Mouse (Mus musculus): ENCODE measurements at regions not wholly inside any gene's neighbourhood (a gene's known extent, or its start where the extent isn't known, plus 50 kb on each side); places are given as distances from the start of the nearest gene placed in this dataset.
A peak's percentile ranks its signal among the peaks of the same experiment; 100 is the strongest.

GRCm38 (mm10) chr6:140924319-140924981 is 195.4 kb downstream of the Gm11077 start:
- DNase-seq (ENCODE audit: extremely low read depth, insufficient read length, low spot score) = peak; percentile 32

- DNase-seq (ENCODE audit: extremely low read depth, insufficient read length, low spot score) = no peak
These were observed 198.5 kb downstream of the Gm11077 start for GRCm38 (mm10) chr6:140927616-140928015.

GRCm38 (mm10) chr6:140934286-140934685 is 205.2 kb downstream of the Gm11077 start:
- DNase-seq (ENCODE audit: extremely low read depth, insufficient read length, low spot score) = no peak

- no peak for DNase-seq (ENCODE audit: extremely low read depth, insufficient read length, low spot score)
These were observed 208.9 kb downstream of the Gm11077 start for GRCm38 (mm10) chr6:140938025-140938424.

GRCm38 (mm10) chr6:140946720-140947119 is 217.6 kb downstream of the Gm11077 start:
- no peak for DNase-seq (ENCODE audit: extremely low read depth, insufficient read length, low spot score)

- DNase-seq (ENCODE audit: extremely low read depth, insufficient read length, low spot score) = no peak
These were observed 221.4 kb downstream of the Gm11077 start for GRCm38 (mm10) chr6:140950483-140950882.

GRCm38 (mm10) chr6:140953256-140953655 is 224.2 kb downstream of the Gm11077 start:
- DNase-seq (ENCODE audit: extremely low read depth, insufficient read length, low spot score) = no peak

GRCm38 (mm10) chr6:140953721-140954120 is 224.6 kb downstream of the Gm11077 start:
- DNase-seq (ENCODE audit: extremely low read depth, insufficient read length, low spot score) = peak; percentile 65

GRCm38 (mm10) chr6:140955751-140956521 is 226.9 kb downstream of the Gm11077 start:
- no peak for DNase-seq (ENCODE audit: extremely low read depth, insufficient read length, low spot score)

- DNase-seq (ENCODE audit: extremely low read depth, insufficient read length, low spot score) = no peak
These were observed 227.4 kb downstream of the Gm11077 start for GRCm38 (mm10) chr6:140956522-140956863.

- DNase-seq (ENCODE audit: extremely low read depth, insufficient read length, low spot score) = no peak
These were observed 232.9 kb downstream of the Gm11077 start for GRCm38 (mm10) chr6:140961987-140962386.

GRCm38 (mm10) chr6:140962563-140962962 is 233.5 kb downstream of the Gm11077 start:
- no peak for DNase-seq (ENCODE audit: extremely low read depth, insufficient read length, low spot score)

GRCm38 (mm10) chr6:140973732-140974131 is 244.6 kb downstream of the Gm11077 start:
- DNase-seq (ENCODE audit: extremely low read depth, insufficient read length, low spot score) = no peak

GRCm38 (mm10) chr6:140976989-140977388 is 247.9 kb downstream of the Gm11077 start:
- DNase-seq (ENCODE audit: extremely low read depth, insufficient read length, low spot score) = no peak

GRCm38 (mm10) chr6:140983610-140984009 is 254.5 kb downstream of the Gm11077 start:
- DNase-seq (ENCODE audit: extremely low read depth, insufficient read length, low spot score) = no peak

GRCm38 (mm10) chr6:140984249-140984648 is 255.2 kb downstream of the Gm11077 start:
- no peak for DNase-seq (ENCODE audit: extremely low read depth, insufficient read length, low spot score)

- no peak for DNase-seq (ENCODE audit: extremely low read depth, insufficient read length, low spot score)
These were observed 255.2 kb upstream of the Pde3a start for GRCm38 (mm10) chr6:140993643-140994580.

GRCm38 (mm10) chr6:140995340-140996135 is 253.5 kb upstream of the Pde3a start:
- DNase-seq (ENCODE audit: extremely low read depth, insufficient read length, low spot score) = no peak

GRCm38 (mm10) chr6:140998069-140998468 is 251.0 kb upstream of the Pde3a start:
- DNase-seq (ENCODE audit: extremely low read depth, insufficient read length, low spot score) = no peak

- DNase-seq (ENCODE audit: extremely low read depth, insufficient read length, low spot score) = no peak
These were observed 248.5 kb upstream of the Pde3a start for GRCm38 (mm10) chr6:141000552-141000951.

Measured in 3134 (cell line).